Mouse (Mus musculus): ENCODE measurements at regions not wholly inside any gene's neighbourhood (a gene's known extent, or its start where the extent isn't known, plus 50 kb on each side); places are given as distances from the start of the nearest gene placed in this dataset.

DNA sequence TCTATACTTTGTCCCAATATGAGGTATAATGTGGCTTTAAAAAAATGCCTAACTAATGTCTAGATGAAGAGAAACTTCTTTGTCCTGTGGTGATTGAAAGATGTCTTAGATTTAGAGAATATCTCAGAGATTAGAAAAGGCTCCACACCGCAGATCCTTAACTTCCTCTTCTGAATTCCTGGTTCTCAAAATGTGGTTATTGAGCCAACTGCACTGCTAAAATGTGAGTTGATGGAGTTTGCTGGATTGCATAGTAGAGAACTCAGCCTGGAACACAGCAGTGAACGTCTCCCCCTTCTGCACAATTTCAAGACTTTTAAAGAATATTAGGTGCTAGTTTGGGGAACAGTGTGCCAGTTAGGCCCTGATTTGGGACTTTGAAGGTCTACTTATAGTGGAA lies 312.7 kb upstream of the Cd180 start:
- DNase-seq (ENCODE audit: low spot score) = no peak

DNA sequence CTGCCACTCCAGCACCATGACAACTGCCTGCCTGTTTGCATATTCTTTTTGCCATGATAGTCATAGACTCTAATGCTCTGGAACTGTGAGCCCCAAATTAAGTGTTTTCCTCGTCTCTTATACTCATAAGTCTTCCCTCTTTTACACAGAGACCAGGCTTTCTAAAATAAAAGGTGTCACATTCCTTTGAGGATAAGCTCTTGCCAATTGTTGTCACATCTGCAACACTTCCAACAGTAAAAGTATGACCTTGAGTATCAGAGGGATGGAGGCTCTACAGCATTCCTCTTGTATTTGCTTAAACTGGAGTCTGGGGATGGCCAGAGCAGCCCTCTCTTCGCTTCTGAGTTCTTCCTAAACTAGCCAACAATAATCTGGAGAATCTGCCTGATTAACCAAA lies 301.4 kb upstream of the Cd180 start:
- no peak for DNase-seq (ENCODE audit: low spot score)

DNA sequence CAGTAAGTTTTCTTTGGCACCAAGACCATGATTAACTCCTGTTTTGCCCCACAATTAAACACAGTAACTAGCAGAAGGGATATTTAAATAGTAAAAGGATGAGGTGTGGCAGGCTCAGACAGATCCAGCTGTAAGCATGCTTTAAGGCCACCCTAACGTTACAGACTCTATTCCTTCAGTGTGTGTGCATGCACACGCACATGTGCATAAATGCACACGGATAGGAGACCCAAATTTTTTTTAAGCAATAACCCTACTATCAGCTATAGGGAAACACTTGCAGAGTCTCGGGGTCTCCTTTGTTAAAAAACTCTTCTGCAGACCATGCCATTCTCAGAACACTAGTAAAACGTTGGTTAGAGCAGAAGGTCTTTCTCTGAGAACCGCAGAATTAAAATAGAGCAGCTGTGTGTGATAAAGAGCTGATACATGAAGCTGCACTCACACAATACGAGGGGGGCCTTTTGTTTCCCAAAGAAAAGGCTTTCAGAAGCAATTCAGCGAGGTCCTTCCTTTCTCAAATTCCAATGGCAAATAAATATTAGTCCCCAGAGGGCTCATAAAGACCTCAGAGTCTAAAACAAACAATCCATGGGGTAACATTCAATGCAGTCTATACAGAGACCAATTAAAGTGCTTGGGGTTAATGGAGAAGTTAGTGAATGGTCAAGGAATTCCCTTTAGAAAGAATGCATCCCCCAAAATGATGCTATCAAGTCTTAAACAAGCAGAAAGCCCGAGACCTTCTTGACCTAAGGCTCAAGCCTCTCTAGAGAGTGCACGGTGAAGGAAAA lies 300.3 kb upstream of the Cd180 start:
- DNase-seq (ENCODE audit: low spot score) = no peak

DNA sequence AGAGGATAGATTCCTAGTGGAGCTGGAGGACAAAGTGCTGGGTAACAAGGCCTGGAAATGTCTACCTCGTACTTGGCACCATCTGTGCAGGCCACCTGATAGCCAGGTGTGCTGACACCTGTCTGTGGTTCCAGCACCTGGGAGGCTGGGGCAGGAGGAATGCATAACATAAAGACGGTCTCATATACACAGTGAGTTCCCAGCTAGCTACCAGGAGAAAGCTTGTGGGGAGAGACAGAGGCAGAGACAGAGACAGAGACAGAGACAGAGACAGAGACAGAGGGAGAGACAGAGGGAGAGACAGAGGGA lies 299.7 kb upstream of the Cd180 start:
- no peak for DNase-seq (ENCODE audit: low spot score)

DNA sequence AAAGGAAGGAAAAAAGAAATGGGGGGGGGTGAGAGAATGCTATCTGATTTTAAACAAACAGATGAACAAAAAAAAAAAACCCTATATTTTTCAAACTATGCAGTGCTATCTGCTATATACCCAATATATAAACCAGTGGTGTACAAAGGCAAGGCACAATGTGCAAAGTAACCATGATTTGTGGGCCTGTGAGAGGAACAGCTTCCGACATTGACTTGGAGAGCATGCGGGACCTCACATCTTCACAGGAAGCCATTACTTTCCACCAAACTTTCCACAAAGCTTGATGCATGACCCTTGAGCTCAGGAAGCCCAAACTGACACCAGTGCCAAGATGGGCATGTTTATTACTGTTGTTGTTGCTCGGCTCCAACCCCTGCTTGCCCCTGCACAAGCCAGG lies 299.3 kb upstream of the Cd180 start:
- DNase-seq (ENCODE audit: low spot score) = no peak

DNA sequence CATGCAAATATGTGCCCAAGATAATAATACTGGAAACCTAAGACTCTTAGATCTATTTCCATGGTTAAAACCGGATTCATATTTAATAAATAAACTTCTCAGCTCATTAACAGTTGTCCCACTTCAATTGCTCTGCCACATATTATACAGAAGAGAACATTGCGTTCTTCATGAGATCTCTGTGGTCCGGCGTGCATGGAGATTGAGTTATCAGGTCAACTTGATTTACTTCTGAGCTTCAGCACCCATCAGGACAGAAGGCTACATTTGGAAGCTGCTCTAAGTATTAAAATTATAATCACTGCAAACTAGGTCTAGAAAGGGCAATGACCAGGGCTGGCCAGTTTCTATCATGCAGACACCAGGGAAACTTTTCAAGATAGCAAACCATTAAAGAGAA lies 295.9 kb upstream of the Cd180 start:
- no peak for DNase-seq (ENCODE audit: low spot score)

DNA sequence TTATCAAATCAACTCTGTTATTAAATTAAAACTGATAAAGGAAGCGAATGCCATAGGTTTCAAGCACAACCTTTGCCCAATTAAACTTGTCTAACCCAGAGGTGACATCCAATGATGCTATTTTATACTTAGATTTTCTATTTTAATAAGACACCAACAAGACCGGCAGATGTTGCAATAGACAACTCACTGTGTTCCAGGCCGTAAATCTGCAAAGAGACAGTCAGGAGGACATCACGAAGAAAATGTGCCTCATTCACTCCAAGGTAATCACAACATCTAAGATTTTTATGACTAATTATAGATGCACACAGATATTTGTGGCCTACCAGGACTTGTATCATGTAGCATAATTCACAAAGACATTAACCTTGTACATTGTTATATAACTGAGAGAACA lies 281.5 kb upstream of the Cd180 start:
- no peak for DNase-seq (ENCODE audit: low spot score)

DNA sequence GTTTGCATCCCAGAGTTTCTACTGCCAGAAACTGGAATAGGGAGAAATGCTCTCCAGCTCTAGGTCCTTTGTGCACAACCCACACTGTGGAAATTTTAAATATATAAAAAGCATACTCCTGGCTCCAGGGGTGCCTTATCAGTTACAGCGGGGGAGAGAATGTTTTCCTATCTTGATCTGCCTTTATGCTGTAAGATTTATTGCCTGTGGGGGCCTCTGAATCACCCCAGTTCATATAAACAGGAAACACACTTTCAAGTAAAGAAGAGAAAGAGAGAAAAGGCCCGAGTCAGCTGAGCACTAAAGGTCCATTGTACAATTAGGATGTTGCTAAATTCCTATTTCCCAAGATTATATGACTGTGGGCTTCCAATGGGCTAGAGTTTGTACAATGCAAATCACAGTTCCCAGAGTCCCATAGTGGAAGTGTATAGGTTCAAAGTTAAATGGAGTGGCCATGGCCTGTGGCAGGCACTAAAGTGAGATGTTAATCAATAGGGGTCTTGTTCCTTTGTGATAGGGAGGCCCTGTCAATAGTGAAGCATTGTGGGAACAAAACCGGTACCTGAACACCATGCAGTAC lies 258.9 kb upstream of the Cd180 start:
- no peak for DNase-seq (ENCODE audit: low spot score)

DNA sequence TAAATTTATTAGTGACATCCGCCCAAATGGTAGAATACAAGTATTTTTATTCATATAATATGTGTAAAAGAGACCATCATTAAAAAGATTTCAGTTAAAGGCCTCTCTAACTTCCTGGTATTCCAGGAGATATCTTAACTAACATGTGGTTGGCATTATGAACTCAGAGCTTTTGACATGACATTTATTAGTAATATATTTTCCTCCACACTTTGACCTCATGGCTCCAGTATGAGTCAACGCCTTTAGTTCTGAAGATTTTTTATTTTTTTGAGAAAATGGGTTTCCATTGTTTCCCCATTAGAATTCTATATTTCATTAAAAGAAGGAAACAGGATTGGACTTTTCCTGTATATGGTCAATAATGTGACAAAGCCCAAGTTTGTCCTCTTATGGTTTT lies 250.7 kb upstream of the Cd180 start:
- DNase-seq (ENCODE audit: low spot score) = no peak

DNA sequence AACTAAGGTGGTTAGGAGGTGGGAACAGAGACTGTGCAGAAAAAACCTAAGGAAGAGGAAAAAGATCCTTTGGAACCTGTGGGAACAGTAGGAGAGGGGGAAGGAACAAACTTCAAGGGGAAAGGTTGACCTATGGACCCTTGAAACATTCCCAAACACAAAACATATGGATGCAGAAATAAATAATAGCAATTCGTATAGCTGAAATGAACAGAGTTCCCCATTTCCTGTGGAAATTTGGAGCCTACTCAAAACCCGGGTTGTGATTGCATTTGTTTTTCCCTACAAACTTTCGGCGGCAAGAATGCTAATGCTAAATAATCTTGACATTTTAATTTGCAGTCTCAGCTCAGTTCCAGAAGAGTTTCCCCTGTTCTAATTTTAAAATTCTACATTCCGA lies 246.0 kb upstream of the Cd180 start:
- DNase-seq (ENCODE audit: low spot score) = no peak

DNA sequence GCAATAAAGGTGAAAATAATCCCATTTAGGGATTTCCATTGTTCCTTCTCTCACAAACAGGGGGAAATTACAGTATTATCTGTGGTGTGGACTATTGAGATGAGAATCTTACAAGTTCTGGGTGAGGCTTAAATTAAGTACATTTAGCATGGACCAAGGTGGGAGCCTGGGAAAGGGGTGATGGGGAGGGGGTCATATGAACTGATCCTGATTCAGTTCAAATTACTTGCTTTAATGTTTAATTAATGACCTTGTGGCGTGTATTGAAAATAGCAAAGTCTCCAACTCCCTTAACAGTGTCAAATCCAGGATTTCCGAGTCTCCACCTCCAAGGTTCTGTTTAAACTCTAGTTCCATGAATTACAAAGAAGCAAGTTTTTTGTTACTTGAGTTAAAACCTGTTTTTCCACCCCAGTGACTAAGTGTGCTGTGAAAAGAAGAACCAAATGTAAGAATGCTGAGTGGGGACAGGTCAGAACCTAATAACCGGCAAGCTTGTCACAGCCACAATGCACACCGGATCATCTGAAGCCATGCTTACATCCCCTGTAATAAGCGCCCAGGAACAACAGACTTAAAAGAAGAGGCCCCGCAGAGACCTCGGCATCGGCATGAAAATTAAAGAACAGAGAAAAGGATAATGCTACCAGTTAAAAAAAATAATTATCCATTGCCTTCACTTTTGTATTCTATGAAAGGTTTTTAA lies 243.8 kb upstream of the Cd180 start:
- DNase-seq (ENCODE audit: low spot score) = no peak

DNA sequence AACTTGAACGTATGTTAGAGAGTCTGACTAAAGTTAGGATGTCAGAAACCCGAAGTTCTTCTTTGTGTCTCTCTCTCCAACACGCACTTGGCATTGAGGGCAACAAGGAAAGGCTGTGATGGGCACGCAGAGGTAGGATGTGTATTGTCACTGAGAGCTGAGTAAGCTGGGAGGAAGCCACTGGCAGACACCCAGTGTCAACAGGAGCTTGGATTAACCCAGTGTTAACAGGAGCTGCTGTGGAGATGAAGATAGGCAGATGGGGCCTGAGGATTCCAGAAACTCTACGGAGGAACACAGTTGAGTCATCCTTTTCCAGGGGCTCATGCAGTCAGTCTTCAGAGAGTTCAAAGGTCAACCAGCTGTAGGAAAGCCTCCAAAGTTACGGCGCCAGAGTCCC lies 242.2 kb upstream of the Cd180 start:
- DNase-seq (ENCODE audit: low spot score) = no peak

DNA sequence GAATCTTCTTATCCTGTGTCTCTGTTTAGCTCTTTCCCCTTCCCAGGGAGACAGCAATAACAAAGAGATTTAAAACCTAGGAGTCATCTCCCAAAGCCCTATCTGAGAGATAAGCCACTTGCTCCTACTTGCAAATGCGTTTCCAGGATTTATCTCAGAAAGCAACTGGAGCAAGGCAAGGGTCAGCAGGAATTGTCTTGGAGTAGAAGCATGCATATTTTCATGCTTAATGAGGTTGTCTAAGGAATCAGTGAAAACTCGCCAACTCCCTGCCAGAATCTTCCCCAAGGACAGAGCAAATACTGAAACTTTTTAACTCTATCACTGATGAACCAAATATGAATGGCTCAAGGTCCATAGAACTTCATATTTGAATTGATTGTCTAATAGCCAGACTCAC lies 234.6 kb upstream of the Cd180 start:
- DNase-seq (ENCODE audit: low spot score) = no peak

DNA sequence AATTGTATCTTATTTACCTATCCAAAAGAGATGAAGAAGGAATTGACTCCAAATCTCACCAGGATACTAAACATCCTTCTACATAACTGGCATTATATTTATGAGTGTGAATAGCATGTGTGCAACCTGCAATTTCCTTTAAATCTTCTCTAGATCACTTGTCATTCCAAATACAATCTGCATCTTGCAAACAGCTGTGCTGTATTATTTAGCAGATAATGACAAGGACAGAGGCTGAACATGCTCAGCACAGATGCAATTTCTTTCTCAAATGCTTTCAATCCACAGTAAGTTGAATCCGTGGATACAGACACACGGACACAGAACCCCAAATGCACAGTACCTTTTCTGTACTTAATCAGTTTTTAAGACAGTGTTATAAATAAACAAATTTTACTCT lies 229.4 kb upstream of the Cd180 start:
- DNase-seq (ENCODE audit: low spot score) = no peak

DNA sequence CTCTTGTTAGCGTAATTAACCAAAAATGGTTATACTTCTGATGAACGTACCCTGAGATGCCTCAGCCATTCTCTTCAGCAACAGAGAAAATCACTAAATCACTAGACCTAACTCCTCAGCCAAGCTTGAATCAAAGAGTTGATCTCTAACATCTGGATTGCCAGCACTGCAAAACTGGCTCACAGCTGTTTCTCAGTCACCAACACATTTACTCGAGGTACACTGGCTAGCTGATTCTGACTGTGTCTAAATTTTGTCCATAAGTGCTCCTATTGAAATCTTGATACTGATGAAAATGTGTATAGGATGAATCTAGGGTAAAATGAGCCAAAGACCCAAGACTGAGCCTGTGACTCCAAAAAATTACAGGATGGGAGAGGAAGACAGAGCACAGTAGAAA lies 211.5 kb upstream of the Cd180 start:
- peak; percentile 31 for DNase-seq (ENCODE audit: low spot score)

DNA sequence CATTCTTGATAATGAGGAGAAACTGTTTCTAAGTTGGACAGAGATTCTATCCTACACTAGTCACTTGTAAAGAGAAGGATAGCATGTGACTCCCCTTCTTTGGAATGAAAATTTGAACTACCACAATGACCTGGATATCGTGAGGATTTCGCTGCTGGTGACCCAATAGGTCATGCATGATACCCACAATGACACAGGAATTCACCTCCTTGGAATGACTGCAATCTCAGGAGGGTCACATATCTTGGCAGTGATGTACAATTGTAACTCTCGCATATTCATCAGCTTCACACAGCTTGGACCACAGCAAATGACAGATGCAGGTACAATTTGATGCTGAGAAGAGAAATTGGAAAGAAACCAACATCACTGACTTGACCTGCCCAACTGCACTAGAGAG lies 210.9 kb upstream of the Cd180 start:
- no peak for DNase-seq (ENCODE audit: low spot score)

DNA sequence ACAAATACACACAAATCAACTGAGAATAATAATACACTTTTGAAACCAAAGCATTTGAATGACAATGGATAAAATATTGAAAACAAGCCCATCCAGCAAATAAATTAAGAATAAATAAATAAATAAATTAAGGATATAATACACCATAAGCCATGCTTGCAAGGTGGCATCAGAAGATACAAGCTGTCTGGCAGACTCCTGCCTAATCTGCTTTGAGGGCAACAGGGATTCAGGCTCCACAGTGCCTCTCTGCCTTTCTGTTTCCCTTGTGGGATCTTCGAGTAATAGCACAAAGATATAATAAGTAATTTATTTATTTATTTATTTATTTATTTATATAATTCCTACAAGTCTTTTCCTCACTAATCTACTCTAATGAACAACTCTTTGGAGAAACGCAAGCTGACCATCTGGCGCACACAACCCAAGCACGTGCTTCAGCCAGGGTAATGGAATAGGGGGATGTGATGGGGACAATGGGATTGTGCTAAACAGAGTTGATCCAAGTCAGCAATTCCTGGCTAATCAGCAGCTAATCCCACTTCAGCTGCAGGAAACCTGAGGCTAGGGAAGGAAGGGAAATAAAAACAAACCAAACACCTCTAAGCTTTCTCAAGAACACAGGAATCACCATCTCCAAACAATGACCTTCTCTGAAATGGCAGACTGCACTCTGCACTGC lies 205.8 kb upstream of the Cd180 start:
- no peak for DNase-seq (ENCODE audit: low spot score)

DNA sequence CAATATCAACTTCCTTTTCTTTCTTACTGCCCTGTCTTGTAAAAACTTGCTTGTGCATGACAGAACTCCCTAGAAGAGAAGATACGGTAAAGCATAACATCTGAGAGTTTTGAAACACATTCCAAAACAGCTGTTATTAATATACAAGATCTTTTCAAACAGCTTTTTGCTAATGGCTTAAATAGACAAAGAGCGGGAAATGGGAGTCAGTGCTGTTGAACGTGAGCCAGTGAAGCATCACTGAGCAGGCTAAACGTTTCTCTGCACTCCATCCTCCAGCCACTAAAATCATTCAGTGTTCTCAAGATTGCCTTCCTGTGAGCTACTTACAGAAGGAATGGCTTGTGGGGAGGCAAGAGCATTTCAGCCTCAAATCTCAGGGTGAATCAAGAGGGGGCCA lies 202.0 kb upstream of the Cd180 start:
- DNase-seq (ENCODE audit: low spot score) = no peak

DNA sequence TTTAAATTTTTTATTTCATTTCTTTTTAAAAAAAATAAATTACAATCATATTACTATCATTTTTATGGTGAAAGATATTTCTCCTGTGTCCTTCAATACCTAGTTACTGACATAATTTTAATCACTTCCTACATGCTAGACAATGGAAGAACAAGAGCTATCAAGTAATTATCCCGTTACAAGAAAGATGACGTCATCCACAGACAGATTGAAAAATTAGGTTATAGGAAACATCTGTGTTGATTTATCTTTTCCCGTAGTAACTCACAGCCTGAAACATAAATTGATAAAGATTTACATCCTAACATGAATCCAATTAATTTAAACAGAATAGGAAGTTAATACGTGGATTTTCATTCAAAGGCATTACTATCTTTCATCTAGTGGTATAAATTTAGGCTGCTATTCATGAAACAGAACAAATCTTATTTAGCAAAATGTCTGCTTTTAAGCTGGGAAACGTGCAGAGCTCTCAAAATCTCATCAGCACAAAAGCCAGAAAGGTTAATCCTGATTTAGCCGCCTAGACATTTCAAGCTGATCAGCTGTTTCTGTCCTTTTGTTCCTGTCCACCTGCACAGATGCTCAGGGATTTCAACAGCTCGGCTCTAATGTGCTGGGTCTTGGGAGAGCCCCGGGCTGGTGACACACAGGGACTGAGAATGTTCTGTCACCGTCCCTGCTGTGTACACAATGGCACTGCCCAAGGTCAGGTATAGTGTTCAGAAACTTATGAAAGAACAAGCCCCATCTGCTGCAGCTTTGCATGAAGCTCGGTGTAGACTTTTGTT lies 189.0 kb upstream of the Cd180 start:
- DNase-seq (ENCODE audit: low spot score) = no peak

DNA sequence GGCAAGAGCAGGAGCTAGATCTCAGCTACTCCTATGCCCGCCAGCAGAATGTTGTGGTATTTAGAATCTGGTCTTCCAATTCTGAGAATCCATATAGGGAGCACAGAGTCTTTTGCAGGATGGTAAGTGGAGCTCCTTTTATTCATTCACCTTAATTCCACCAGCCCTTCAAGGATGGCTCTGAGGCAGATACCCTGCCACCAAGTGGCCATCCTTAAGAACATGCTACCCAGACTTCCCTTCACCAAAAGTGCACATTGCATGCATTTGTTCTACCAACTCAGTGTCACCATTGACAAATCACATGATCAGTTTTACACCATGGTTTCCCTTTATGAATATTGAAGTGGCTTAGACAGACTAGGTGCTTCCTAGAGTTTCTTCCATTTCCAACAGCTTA lies 186.1 kb upstream of the Cd180 start:
- DNase-seq (ENCODE audit: low spot score) = no peak

DNA sequence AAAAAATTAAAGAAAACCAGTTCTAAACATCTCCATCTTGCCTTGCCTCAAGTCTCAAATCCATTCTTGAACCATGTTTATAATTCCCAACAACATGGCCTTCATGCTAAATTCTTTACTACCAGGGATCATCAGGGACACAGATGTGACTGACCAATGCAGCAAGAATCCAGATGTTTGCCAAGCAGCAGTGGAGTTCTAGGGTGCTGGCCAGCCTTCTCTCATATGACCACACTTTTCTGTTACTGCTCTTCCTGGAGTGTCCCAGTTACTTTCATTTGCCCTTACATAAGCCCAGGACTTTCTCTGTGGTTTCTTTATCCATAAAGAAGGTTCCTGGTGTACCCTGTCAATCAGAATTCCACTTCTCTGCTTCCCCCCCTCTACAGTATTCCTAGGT lies 185.4 kb upstream of the Cd180 start:
- DNase-seq (ENCODE audit: low spot score) = no peak

DNA sequence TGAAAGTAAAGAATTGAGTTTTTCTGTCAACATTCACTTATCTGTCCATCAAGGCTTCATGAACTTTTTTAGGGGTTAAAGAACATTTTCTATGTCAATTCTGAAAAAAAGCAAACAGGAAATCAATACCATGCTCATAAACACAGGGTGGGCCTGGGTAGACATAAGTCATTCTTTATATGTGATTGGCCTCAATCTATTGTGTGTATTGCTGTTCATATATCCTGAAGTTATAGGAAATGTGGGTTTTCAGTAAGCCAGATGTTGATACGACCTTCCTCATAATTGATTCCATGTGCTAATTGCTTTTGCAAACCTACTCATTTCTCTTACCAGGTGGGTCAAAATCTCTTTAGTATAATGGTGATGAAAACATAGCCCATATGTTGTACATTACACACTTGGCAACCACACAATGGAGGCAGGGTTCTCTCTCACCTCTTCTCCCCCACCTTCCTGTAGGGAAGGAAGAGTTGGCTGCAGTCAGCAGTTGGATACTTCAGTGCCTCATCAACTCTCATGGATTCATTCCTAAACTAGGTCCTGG lies 182.6 kb upstream of the Cd180 start:
- DNase-seq (ENCODE audit: low spot score) = no peak
